Mouse (Mus musculus) frontal cortex, postnatal 25 days (tissue): ENCODE data around the gene Itga3.

Source experiments
- DNase-seq, 2 experiments: peaks; one replicate each; pipeline ENCODE4 v3.0.0; 2022; ENCODE audit warnings: low spot score in 2 of 2

Itga3 gene

DNA sequence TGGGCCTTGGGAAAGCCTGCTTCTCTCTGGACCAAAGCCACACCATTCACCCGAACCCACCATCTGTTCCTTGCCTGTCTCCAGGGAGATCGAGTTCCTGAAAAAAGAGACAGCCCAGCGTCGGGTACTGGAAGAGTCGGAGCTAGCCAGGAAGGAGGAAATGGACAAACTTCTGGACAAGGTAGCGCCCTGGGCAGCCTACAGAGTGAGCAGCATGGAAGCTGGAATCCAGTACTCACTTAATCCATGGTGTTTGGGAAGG, 71.7 kb downstream of the Itga3 start:
- DNase-seq = no peak

GRCm38 (mm10) chr11:95004136-95004936, 72.3 kb downstream of the Itga3 start:
- no peak for DNase-seq

DNA sequence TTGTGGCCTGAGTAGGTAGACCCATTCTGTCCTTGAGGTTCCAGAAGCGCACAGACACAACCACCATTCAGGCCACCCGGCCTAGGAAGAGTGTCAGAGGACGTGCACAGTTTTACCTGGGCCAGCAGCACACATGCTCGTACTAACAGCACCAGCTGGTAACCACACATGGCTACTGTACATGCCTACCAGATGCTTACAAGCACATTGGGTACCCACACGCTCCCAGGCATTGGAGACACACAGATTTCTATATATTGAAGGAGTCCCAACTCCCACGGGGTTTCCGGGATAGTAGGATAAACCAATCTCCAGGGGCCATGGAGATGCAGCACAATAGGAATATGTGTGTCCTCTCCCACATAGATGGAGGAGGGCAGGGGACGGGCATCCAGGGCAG, 73.9 kb downstream of the Itga3 start:
- no peak for DNase-seq

GRCm38 (mm10) chr11:95001584-95002347, 74.8 kb downstream of the Itga3 start:
- DNase-seq = no peak

GRCm38 (mm10) chr11:95001058-95001457, 75.5 kb downstream of the Itga3 start:
- peak; percentile 58 for DNase-seq

- no peak for DNase-seq
Measured at GRCm38 (mm10) chr11:95000548-95000947, 76.1 kb downstream of the Itga3 start.

DNA sequence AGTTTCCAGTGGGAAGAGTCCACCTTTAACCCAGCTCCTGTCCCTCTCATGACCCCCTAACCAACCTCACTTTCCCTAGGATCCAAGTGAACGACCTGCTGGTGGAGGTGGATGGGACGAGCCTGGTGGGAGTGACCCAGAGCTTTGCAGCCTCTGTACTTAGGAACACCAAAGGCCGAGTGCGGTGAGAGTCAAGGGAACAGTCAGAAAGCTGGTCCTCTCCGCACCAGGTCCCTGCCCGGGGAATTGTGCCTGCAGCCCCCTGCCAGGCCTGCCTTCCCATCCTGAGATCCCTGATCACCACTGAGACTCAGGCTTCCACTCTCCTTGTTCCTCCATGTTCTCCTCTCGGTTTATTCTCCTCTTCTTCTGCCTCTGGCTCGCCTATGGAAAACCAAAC, 76.5 kb downstream of the Itga3 start:
- no peak for DNase-seq

DNA sequence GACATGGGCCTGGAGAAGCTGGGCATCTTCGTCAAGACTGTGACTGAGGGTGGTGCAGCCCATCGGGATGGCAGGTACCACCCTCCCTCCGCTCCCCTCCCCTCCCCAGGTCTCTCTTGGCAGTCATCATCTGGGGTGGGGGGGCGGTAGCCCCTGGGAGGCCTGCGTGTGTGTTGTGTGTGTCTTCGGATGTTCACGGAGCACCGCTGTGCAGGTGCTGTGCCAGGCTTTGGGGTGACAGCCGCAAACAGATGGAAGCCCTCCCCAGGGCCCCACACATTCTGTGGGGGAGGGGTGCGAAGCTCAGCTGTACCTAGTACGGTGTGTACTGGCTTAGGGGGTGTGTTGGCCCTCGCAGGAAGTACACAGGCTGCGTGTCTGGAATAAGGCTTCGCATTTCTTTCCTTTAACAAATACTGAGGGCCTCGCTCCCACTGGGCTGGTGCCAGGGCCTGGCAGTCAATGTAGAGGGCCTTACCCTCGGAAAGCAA, 78.5 kb downstream of the Itga3 start:
- no peak for DNase-seq

DNA sequence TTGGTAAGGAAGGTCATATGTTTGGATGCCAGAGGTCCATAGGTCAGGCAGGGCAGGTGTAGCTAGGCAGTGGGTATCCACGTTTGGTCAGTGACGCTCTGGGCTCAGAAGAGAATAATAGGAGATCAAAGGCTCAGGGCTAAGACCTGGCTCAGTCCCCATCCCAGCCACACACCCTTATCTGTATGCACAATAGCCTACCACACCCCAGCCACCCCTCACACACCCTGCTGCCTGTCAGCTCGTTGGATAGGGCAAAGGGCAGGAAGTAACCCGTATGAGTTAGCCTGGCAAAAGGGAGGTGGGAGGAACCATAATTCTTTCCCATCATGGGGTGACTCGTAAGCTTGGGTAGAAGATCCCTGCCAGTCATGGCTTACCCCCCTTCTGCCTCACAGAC, 79.0 kb downstream of the Itga3 start:
- DNase-seq = no peak

DNA sequence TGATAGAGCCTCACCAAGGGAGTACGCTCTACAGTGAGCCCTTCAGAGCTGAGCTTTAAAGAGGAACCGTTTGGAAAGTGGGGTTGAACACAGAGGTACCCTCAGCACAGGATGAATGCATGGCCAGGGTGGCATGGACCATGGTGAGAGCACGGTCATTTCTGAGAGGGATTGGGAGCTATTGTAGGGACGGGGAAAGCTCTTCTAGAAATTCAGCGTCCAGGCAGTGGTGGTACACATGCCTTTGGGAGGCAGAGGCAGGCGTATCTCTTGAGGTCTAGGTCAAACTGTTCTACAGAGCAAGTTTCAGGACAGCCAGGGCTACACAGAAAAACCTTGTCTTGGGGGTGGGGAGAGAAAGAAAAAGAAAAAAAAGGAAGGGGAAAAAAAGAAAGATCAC, 79.6 kb downstream of the Itga3 start:
- DNase-seq = no peak

GRCm38 (mm10) chr11:94996101-94996500, 80.5 kb downstream of the Itga3 start:
- no peak for DNase-seq

- DNase-seq = no peak
Measured at GRCm38 (mm10) chr11:94994947-94995772, 81.4 kb downstream of the Itga3 start.
